Mouse (Mus musculus) liver, adult 2 months (tissue): ENCODE data around the gene Pum1. TPM values are rescaled to one million over a fixed set of nuclear protein-coding genes. Genes with fewer than 3 reads are reported as not detected.

ENCODE experiments used
- DNase-seq: peaks from one replicate; pipeline ENCODE4 v3.0.0-alpha.2; 2011; ENCODE audit warnings: low read depth, low spot score; ENCODE audit errors: extremely low read depth
- H3K27ac ChIP-seq: fragments of 200-500 bp; replicated peaks from 2 replicates; pipeline ENCODE4 v1.5.1; 2012; ENCODE audit warnings: low read depth, mild to moderate bottlenecking, control low read depth, inconsistent platforms, low read length; ENCODE audit not compliant: insufficient read depth
- H3K27me3 ChIP-seq: fragments of 200-500 bp; 2 replicates; pipeline ENCODE4 v1.6.1; 2012; ENCODE audit warnings: mild to moderate bottlenecking, moderate library complexity, low read length, inconsistent platforms; ENCODE audit not compliant: control insufficient read depth, insufficient read depth
- H3K36me3 ChIP-seq: fragments of 200-500 bp; 2 replicates; pipeline ENCODE4 v1.6.1; 2012; ENCODE audit warnings: low read length, inconsistent platforms; ENCODE audit not compliant: control insufficient read depth, insufficient read depth
- H3K4me1 ChIP-seq: fragments of 200-500 bp; 2 replicates; pipeline ENCODE4 v1.6.1; 2011; ENCODE audit warnings: low read length; ENCODE audit not compliant: control insufficient read depth, insufficient read depth
- H3K4me3 ChIP-seq: fragments of 200-500 bp; 2 replicates; pipeline ENCODE4 v1.5.1; 2011; ENCODE audit warnings: low read depth, mild to moderate bottlenecking, control low read depth, low read length, moderate library complexity; ENCODE audit not compliant: insufficient read depth
- H3K79me2 ChIP-seq: fragments of 200-500 bp; 2 replicates; pipeline ENCODE4 v1.6.1; 2012; ENCODE audit warnings: inconsistent platforms, mild to moderate bottlenecking, low read length, moderate library complexity; ENCODE audit not compliant: control insufficient read depth, insufficient read depth
- H3K9ac ChIP-seq: fragments of 200-500 bp; 2 replicates; pipeline ENCODE4 v1.6.1; 2012; ENCODE audit warnings: low read depth, mild to moderate bottlenecking, control low read depth, inconsistent platforms, low read length
- CTCF ChIP-seq: fragments of 200-500 bp; IDR thresholded peaks from 2 replicates; pipeline ENCODE4 v1.5.1; 2011; ENCODE audit warnings: low read depth, low read length, control low read depth
- POLR2A ChIP-seq: fragments of 200-500 bp; IDR thresholded peaks from 2 replicates; pipeline ENCODE4 v1.6.1; 2011; ENCODE audit warnings: low read length, control low read depth; ENCODE audit not compliant: insufficient read depth; ENCODE audit errors: extremely low read depth
- WGBS: fragments of 180-500 bp; shearing (Covaris S2); methylation state at CpG from one replicate; pipeline ENCODE4 v1.1.7; 2018; 5-methylcytosine and 5-hydroxymethylcytosine counted together
- polyA plus RNA-seq: library from polyadenylated mRNA; depleted of rRNA; stranded (reverse); fragments of >200 nt; gene quantifications from 2 replicates; pipeline ENCODE4 v1.2.3, GENCODE M21; 2012
- total RNA-seq: library from RNA; depleted of rRNA; stranded (reverse); fragments of >200 nt; gene quantifications from 2 replicates; pipeline ENCODE4 v1.2.3, GENCODE M21; 2014

The Pum1 gene
- total and polyA plus RNA-seq, 2 experiments = 25.4 to 30.3 TPM

DNA sequence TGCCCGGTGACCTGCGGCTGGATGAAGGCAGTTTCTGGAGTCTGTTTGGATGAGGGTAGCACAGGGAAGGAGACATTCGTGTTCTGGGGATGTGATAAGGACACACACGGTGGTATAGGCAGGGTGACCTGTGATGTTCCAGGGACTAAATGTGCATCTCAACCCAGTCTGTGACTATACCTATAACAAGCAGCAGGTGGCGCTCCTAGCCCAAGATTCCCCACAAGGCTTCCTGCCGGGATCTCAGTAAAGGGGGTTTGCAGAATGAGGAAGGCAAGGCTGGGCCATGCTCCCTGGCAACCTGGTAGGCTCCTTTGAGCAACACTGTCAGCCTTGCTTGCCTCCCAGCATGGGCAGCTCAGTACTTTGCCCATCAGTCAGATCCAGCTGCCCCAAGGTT, 127.1 kb downstream of the Pum1 start:
- Histone ChIP-seq H3K4me1 (no peaks in the 10 kb centered on the region), H3K9ac (no peak overlapping the region), H3K27me3 (no peaks in the 10 kb centered on the region), H3K36me3 (no peaks in the 10 kb centered on the region), H3K27ac (peak overlapping the region; percentile 24; the same call in 1 of the 2 replicates), H3K79me2 (peaks cover 9% of the 10 kb centered on the region; the same call in 1 of the 2 replicates), H3K4me3 (no peak overlapping the region)
- DNase-seq = peak; percentile 33
- WGBS = 8% methylated on average over 6 of the region's 6 CpGs
- peak; percentile 88 for TF ChIP-seq CTCF
- no peak for TF ChIP-seq POLR2A

DNA sequence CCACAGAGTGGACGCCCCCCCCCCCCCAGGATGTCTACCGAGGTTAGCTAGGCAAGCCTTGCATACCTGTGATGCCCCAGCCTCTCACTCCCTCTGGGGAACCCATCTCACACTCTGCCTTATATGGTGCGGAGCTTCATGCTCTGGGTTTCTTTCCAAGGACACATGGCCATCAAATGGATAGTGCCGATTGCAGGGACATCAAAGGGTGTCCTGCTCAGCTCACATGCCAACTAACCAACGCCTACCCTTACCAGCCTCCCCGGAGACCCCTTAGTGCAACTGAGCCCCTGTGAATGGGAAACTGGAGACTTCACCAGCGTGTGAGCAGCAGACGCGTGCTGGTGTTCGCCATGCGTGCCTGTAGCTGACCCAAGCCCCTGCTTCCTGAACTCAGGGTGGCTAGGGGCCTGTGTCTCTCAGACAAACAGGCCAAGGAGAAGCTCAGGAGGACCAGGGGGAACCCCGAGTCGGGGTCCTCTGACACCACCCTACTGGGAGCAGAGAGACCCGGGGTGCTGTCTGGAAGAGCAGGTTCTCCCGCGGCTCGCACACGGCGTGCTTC, 128.8 kb downstream of the Pum1 start:
- Histone ChIP-seq H3K4me1 (peaks cover 2% of the 10 kb centered on the region; the same call in 1 of the 2 replicates), H3K4me3 (peak overlapping the region; percentile 43; the same call in 1 of the 2 replicates), H3K27me3 (no peaks in the 10 kb centered on the region), H3K36me3 (no peaks in the 10 kb centered on the region), H3K27ac (no peak overlapping the region), H3K9ac (peak overlapping the region; percentile 18; the same call in 1 of the 2 replicates), H3K79me2 (peaks cover 9% of the 10 kb centered on the region; the same call in 1 of the 2 replicates)
- 10% methylated on average over 19 of the region's 19 CpGs for WGBS
- DNase-seq = no peak
- TF ChIP-seq CTCF = no peak
- TF ChIP-seq POLR2A = no peak

DNA sequence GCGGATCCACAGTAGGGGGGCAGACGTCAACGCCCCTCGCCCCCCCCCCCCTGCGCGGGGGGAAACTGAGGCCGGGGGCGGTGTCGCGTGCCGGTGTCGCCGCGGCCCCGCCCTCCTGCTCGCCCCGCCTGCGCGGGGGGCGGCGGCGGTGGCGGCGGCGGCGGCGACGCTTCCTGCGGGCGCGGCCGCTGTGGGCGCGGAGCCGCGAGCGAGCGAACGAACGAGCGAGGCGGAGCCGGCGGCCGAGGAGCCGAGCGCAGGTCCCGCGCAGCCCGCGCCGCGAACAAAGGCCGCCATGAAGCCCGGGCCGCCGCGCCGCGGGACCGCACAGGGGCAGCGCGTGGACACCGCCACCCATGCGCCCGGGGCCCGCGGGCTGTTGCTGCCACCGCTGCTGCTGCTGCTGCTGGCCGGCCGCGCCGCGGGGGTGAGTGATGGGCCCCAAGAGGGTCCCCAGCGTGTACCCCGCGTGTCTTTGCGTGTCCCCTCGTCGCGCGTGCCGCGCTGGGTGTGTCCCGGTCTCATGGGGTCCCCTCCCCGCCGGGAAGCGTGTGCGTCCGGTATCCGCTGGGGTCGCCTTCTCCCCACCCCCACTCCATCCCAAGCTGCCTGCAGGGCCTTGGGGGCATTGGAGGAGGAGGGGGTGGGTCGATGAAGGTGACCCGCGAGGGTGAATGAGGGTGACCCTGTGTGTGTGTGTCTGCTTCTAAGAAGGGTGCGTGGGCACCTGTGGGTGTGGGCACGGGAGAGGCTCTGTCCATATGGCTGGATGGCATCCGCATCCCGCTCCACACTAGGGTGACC, 129.5 kb downstream of the Pum1 start, which contains the start of gene Sdc3:
Sdc3 (plus strand) TSS at position 162 of the 804 bp plus-strand sequence.
- Histone ChIP-seq H3K4me1 (peaks cover 6% of the 10 kb centered on the region; the same call in 1 of the 2 replicates), H3K79me2 (peaks cover 9% of the 10 kb centered on the region; the same call in 1 of the 2 replicates), H3K4me3 (peak within 1 kb of the TSS; percentile 87), H3K27me3 (no peaks in the 10 kb centered on the region), H3K9ac (peak within 1 kb of the TSS; percentile 87), H3K36me3 (no peaks in the 10 kb centered on the region), H3K27ac (peak within 1 kb of the TSS; percentile 61; the same call in 1 of the 2 replicates)
- DNase-seq = no peak
- 7% methylated on average over 98 of the region's 99 CpGs for WGBS
- no peak for TF ChIP-seq POLR2A
- no peak for TF ChIP-seq CTCF

DNA sequence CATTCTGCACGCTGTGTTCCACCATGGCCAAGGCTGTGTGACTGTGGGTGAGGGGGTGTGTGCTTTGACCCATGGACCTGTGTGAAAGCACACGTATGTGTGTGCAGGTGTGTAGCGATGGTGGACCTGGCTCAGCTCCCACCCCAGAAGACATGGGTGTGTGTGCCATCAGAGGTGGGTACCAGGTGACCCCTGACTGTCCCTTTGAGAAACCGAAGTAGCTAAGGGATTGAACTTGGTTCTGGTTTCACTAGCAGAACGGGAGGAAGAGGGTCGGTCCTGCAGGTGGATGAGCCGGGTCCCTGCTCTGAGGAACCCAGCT, 130.0 kb downstream of the Pum1 start:
- Histone ChIP-seq H3K27ac (peak overlapping the region; percentile 61; the same call in 1 of the 2 replicates), H3K9ac (peak overlapping the region; percentile 87), H3K4me1 (peaks cover 6% of the 10 kb centered on the region; the same call in 1 of the 2 replicates), H3K79me2 (peaks cover 9% of the 10 kb centered on the region; the same call in 1 of the 2 replicates), H3K27me3 (no peaks in the 10 kb centered on the region), H3K4me3 (peak overlapping the region; percentile 87), H3K36me3 (no peaks in the 10 kb centered on the region)
- DNase-seq = no peak
- WGBS = 36% methylated on average over 7 of the region's 7 CpGs
- TF ChIP-seq POLR2A = no peak
- TF ChIP-seq CTCF = no peak

DNA sequence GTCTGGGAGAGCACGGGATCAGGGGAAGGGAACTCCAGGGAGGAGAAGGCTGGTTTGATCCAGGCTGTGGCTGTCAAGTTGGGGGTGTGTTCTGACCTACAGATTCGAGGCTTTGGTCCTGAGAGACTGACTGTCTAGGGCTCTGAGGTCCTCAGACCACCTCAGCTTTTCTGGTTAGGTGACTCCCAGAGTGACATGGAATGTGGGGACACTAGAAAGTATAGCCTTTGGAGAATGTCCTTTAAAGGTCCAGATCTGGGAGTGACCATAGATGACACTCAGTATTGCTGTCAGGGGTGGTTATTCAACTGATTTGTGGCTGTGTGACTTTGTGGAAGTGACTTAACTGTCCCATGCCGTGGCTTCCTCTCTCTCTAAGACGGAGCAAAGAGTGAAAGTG, 131.7 kb downstream of the Pum1 start:
- no peak for DNase-seq
- H3K4me1 ChIP-seq = peaks cover 10% of the 10 kb centered on the region; the same call in 1 of the 2 replicates
- no peaks in the 10 kb centered on the region for H3K36me3 ChIP-seq
- WGBS = 32% methylated on average over 4 of the region's 4 CpGs
- TF ChIP-seq POLR2A (no peak), CTCF (no peak)
- H3K27ac ChIP-seq = peak overlapping the region; percentile 28; the same call in 1 of the 2 replicates
- peak overlapping the region; percentile 42 for H3K9ac ChIP-seq
- H3K27me3 ChIP-seq = no peaks in the 10 kb centered on the region
- H3K79me2 ChIP-seq = peaks cover 9% of the 10 kb centered on the region; the same call in 1 of the 2 replicates
- H3K4me3 ChIP-seq = no peak overlapping the region
